Mouse (Mus musculus) heart, adult 2 months (tissue): ENCODE measurements around the gene Shmt1. TPM values are rescaled to one million over a fixed set of nuclear protein-coding genes. Genes with fewer than 3 reads are reported as not detected.

ENCODE experiments used
- DNase-seq, 2 experiments: peaks; one replicate each; pipeline ENCODE4 v3.0.0; 2021
- H3K27ac ChIP-seq: fragments of 200-600 bp; 2 replicates; pipeline ENCODE4 v1.8.1; 2022
- H3K27me3 ChIP-seq: fragments of 200-500 bp; 2 replicates; pipeline ENCODE4 v1.6.1; 2012; ENCODE audit warnings: mild to moderate bottlenecking, low read length, inconsistent platforms, mixed read lengths; ENCODE audit not compliant: control insufficient read depth, insufficient read depth
- H3K36me3 ChIP-seq: fragments of 200-500 bp; 2 replicates; pipeline ENCODE4 v1.6.1; 2012; ENCODE audit warnings: low read length, inconsistent platforms; ENCODE audit not compliant: control insufficient read depth, insufficient read depth
- H3K4me1 ChIP-seq: fragments of 200-500 bp; 2 replicates; pipeline ENCODE4 v1.6.1; 2011; ENCODE audit warnings: low read length; ENCODE audit not compliant: control insufficient read depth, insufficient read depth
- H3K4me3 ChIP-seq: fragments of 200-600 bp; 2 replicates; pipeline ENCODE4 v1.8.1; 2022
- H3K79me2 ChIP-seq: fragments of 200-500 bp; replicated peaks from 2 replicates; pipeline ENCODE4 v1.6.1; 2012; ENCODE audit warnings: mild to moderate bottlenecking, inconsistent platforms, low read length, moderate library complexity, mixed read lengths; ENCODE audit not compliant: control insufficient read depth, insufficient read depth
- H3K9ac ChIP-seq: fragments of 200-500 bp; 2 replicates; pipeline ENCODE4 v1.6.1; 2012; ENCODE audit warnings: low read depth, mild to moderate bottlenecking, control low read depth, inconsistent platforms, low read length, mixed read lengths
- CTCF ChIP-seq: fragments of 200-600 bp; IDR thresholded peaks from 2 replicates; pipeline ENCODE4 v1.8.1; 2022; ENCODE audit warnings: antibody characterized with exemption, mild to moderate bottlenecking, moderate library complexity
- EP300 ChIP-seq: fragments of 200-500 bp; IDR thresholded peaks from 2 replicates; pipeline ENCODE4 v1.6.1; 2011; ENCODE audit warnings: low read depth, low read length, control low read depth; ENCODE audit not compliant: insufficient read depth
- POLR2A ChIP-seq: fragments of 200-500 bp; IDR thresholded peaks from 2 replicates; pipeline ENCODE4 v1.6.1; 2011; ENCODE audit warnings: mild to moderate bottlenecking, low read depth, low read length, control low read depth; ENCODE audit not compliant: insufficient read depth
- WGBS: fragments of 180-500 bp; shearing (Covaris S2); methylation state at CpG from one replicate; pipeline ENCODE4 v1.1.7; 2018; 5-methylcytosine and 5-hydroxymethylcytosine counted together
- intact Hi-C: fragments of 180-260 bp; cut with DNase I; formaldehyde crosslinking; loops from one replicate; pipeline ENCODE4 v1.15.1; 2025
- polyA plus RNA-seq: library from polyadenylated mRNA; depleted of rRNA; stranded (reverse); fragments of >200 nt; gene quantifications from 2 replicates; pipeline ENCODE4 v1.2.3, GENCODE M21; 2012; rRNA removed
- total RNA-seq, 2 experiments: library from RNA; stranded (reverse); gene quantifications; 2 replicates each; pipeline ENCODE4 v1.2.3; 2021

The Shmt1 gene
- total and polyA plus RNA-seq, 3 experiments, result 7.4 to 10.5 (median 8.4) TPM

GRCm38 (mm10) chr11:60761681-60762080 lies 49.8 kb downstream of the Shmt1 start:
- WGBS, result 87% methylated on average over 3 of the region's 3 CpGs
- Histone ChIP-seq H3K4me1 (no peaks in the 10 kb centered on the region), H3K79me2 (0 out of 2 replicates have a peak, but pooled peaks cover 1% of the 10 kb centered on the region), H3K9ac (no peak overlapping the region), H3K36me3 (no peaks in the 10 kb centered on the region), H3K27me3 (no peaks in the 10 kb centered on the region), H3K27ac (no peak overlapping the region), H3K4me3 (no peak overlapping the region)
- TF ChIP-seq EP300 (no peak), POLR2A (no peak), CTCF (no peak)
- no peak for DNase-seq
- intact Hi-C loops, result no loop called here

DNA sequence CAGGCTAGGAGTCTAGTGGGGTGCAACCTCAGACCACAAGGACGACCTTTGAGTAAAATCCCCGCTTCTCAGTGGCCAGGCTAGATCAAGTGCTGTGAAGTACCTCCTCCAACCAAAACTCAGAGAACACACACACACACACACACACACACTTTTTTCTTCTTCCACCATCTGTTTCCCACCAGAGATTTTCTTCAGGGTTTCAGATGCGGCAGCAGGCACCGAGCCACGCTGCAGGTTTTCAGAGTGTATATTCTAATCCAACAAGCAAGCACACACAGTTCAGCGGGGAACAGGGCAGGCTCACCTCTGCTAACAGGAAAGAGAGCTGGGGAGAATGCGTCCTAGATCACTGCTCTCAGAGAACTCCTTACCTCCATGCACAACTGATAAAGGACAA lies 55.9 kb downstream of the Shmt1 start:
- no peaks in the 10 kb centered on the region for H3K4me1 ChIP-seq
- no peak overlapping the region for H3K27ac ChIP-seq
- WGBS, result 95% methylated on average over 7 of the region's 7 CpGs
- no peaks in the 10 kb centered on the region for H3K79me2 ChIP-seq
- H3K4me3 ChIP-seq, result no peak overlapping the region
- no peak for DNase-seq
- H3K36me3 ChIP-seq, result no peaks in the 10 kb centered on the region
- TF ChIP-seq EP300 (no peak), POLR2A (no peak), CTCF (no peak)
- intact Hi-C loops, result no loop called here
- no peak overlapping the region for H3K9ac ChIP-seq
- no peaks in the 10 kb centered on the region for H3K27me3 ChIP-seq

DNA sequence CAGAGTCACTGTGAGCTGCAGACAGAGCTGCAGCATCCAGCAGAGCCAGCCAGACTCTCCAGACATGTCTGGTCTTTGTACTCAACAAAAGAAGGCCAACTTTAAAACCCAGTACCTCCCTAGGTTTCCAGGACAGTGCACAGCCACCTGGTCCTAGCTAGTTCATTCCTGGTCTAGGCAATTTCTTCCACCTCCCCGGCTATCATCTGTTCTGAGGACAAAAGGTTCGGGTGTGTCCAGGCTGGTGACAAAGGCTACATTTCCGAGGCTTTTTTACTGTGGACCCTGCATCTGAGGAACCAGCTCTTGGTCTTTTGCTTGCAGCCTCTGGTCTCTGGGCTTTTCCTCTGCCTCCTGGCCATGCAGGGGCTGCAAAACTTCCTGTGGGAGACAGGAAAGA lies 71.2 kb downstream of the Shmt1 start:
- intact Hi-C loops, result no loop called here
- H3K36me3 ChIP-seq, result no peaks in the 10 kb centered on the region

More for the DNA sequence above, 71.2 kb downstream of the Shmt1 start:
- H3K9ac ChIP-seq, result no peak overlapping the region
- TF ChIP-seq POLR2A (no peak), CTCF (no peak), EP300 (no peak)
- H3K79me2 ChIP-seq, result no peaks in the 10 kb centered on the region
- no peaks in the 10 kb centered on the region for H3K27me3 ChIP-seq
- 84% methylated on average over 3 of the region's 3 CpGs for WGBS
- H3K27ac ChIP-seq, result no peak overlapping the region
- no peak for DNase-seq
- H3K4me1 ChIP-seq, result peaks cover 2% of the 10 kb centered on the region; the same call in 1 of the 2 replicates
- H3K4me3 ChIP-seq, result no peak overlapping the region

Other genes starting within 250 kb of the Shmt1 start
- 10 to 100 TPM; 11.1 TPM for gene Llgl1, start 112.0 kb downstream of the Shmt1 start, total RNA-seq
- 23.5 and 25.9 TPM in 2 replicates for gene Llgl1, start 112.0 kb downstream of the Shmt1 start, polyA plus RNA-seq
- 100 to 1,000 TPM; 127 to 130 TPM for gene Flii, start 84.5 kb downstream of the Shmt1 start, total RNA-seq
- gene Flii, start 84.5 kb downstream of the Shmt1 start, polyA plus RNA-seq, result 152 and 168 TPM in 2 replicates
- 10 to 100 TPM; 31.1 to 36.2 TPM for gene Mief2, start 83.3 kb downstream of the Shmt1 start, total RNA-seq
- 34.8 and 42.2 TPM in 2 replicates for gene Mief2, start 83.3 kb downstream of the Shmt1 start, polyA plus RNA-seq
- 1 to 10 TPM; 3.7 to 4.6 TPM for gene Top3a, start 34.4 kb downstream of the Shmt1 start, total RNA-seq
- 3.3 and 3.4 TPM in 2 replicates for gene Top3a, start 34.4 kb downstream of the Shmt1 start, polyA plus RNA-seq
- gene Smcr8, start 34.2 kb downstream of the Shmt1 start, total RNA-seq, result 10 to 100 TPM; 13.9 to 15.3 TPM
- 6.0 and 9.7 TPM in 2 replicates for gene Smcr8, start 34.2 kb downstream of the Shmt1 start, polyA plus RNA-seq
- 10 to 100 TPM; 20.6 to 21.0 TPM for gene Dhrs7b, start 18.9 kb upstream of the Shmt1 start, total RNA-seq
- 14.4 and 22.1 TPM in 2 replicates for gene Dhrs7b, start 18.9 kb upstream of the Shmt1 start, polyA plus RNA-seq
- 10 to 100 TPM; 28.3 to 31.4 TPM for gene Tmem11, start 67.6 kb upstream of the Shmt1 start, total RNA-seq
- gene Tmem11, start 67.6 kb upstream of the Shmt1 start, polyA plus RNA-seq, result 59.6 and 66.7 TPM in 2 replicates
- gene Natd1, start 103.0 kb upstream of the Shmt1 start, total RNA-seq, result 10 to 100 TPM; 11.4 to 13.4 TPM
- gene Natd1, start 103.0 kb upstream of the Shmt1 start, polyA plus RNA-seq, result 15.6 and 20.0 TPM in 2 replicates
- gene Map2k3, start 120.3 kb upstream of the Shmt1 start, total RNA-seq, result 10 to 100 TPM; 71.1 to 79.3 TPM
- 56.5 and 56.7 TPM in 2 replicates for gene Map2k3, start 120.3 kb upstream of the Shmt1 start, polyA plus RNA-seq
- gene Kcnj12, start 210.8 kb upstream of the Shmt1 start, total RNA-seq, result 10 to 100 TPM; 26.7 to 35.7 TPM
- 29.5 and 42.6 TPM in 2 replicates for gene Kcnj12, start 210.8 kb upstream of the Shmt1 start, polyA plus RNA-seq